In genomic region chr1:82329237-82329953, GRCm38 (mm10) we compare ENCODE assay signal across 19 mouse cellular contexts. TPM values are rescaled to one million over a fixed set of nuclear protein-coding genes. Genes with fewer than 3 reads are reported as not detected.
DNase-seq lines count a peak whose midpoint lies in the region; ATAC-seq and TF ChIP-seq lines count a peak whose summit lies in the region.
"Had no signal": no experiment of that assay in that cellular context is flagged by ENCODE, and none has a peak within 500 bp of the region (broad histone marks: within the 10 kb centered on the region; RNA-seq: fewer than 3 reads in every experiment).

No protein-coding gene starts in this region.

- no peaks in the 10 kb centered on the region for H3K9me3 ChIP-seq in forebrain, embryonic 16.5 days (ENCODE audit: control insufficient read depth, low read length)
- H3K9me3 ChIP-seq: heart, embryonic 10.5 days; limb, embryonic 10.5 days had no signal

- no peaks in the 10 kb centered on the region for H3K36me3 ChIP-seq in forebrain, embryonic 16.5 days (ENCODE audit: control insufficient read depth, insufficient read depth)
- H3K36me3 ChIP-seq: heart, embryonic 10.5 days; limb, embryonic 10.5 days had no signal

- peak; percentile 5 for DNase-seq in left cerebral cortex, postnatal 4 days
- DNase-seq in left cerebral cortex, postnatal 25 days (ENCODE audit: low spot score in 2 of 2), result no peak
- DNase-seq in brain, embryonic 14.5 days (ENCODE audit: low read depth), result peak; percentile 76
- peak; percentile 23 for DNase-seq in retina, embryonic 14.5 days (ENCODE audit: low spot score)
- no peak for DNase-seq in kidney, adult 8-10 months
- no peak for DNase-seq in right cerebral cortex, postnatal 14 days
- DNase-seq: adrenal gland, postnatal 10 days; cerebellum, adult 9-11 months; heart, postnatal 10 days; kidney, adult 18-20 months; kidney, postnatal 10 days; liver, postnatal 0 days; lung, postnatal 14 days had no signal

- ATAC-seq in forebrain, embryonic 16.5 days, result peak; percentile 69; the same call in 1 of the 2 replicates
- ATAC-seq: activated CD4-positive, CD25-positive, alpha-beta regulatory T cell, adult 4 months; liver, postnatal 0 days had no signal

- H3K27ac ChIP-seq in forebrain, embryonic 16.5 days (ENCODE audit: low read length), result no peak overlapping the region
- H3K27ac ChIP-seq: heart, embryonic 10.5 days; limb, embryonic 10.5 days had no signal

- TF ChIP-seq CTCF in brain, embryonic 14.5 days (IDR thresholded peaks at IDR 0.05; ENCODE audit: borderline replicate concordance, extremely low read depth, insufficient read depth, insufficient read length), result no peak

- peaks cover 2% of the 10 kb centered on the region for H3K4me1 ChIP-seq in forebrain, embryonic 16.5 days (replicated peaks; ENCODE audit: control insufficient read depth, insufficient read depth, low read length)
- H3K4me1 ChIP-seq: heart, embryonic 10.5 days; megakaryocyte, embryonic 14.5 days had no signal

- H3K9ac ChIP-seq in forebrain, embryonic 16.5 days (replicated peaks; ENCODE audit: low read depth, low read length), result no peak overlapping the region
- H3K9ac ChIP-seq: liver, postnatal 0 days had no signal

- 4% methylated on average over 4 of the region's 4 CpGs for WGBS in forebrain, embryonic 16.5 days

- H3K4me3 ChIP-seq in forebrain, embryonic 16.5 days (replicated peaks; ENCODE audit: low read length), result no peak overlapping the region
- H3K4me3 ChIP-seq: heart, embryonic 10.5 days; limb, embryonic 10.5 days; megakaryocyte, embryonic 14.5 days; myocyte had no signal

- no peaks in the 10 kb centered on the region for H3K27me3 ChIP-seq in forebrain, embryonic 16.5 days (replicated peaks; ENCODE audit: control insufficient read depth, insufficient read depth, low read length)
- H3K27me3 ChIP-seq: megakaryocyte, embryonic 14.5 days had no signal

- intact Hi-C loops in left cerebral cortex, postnatal 4 days (cut with DNase I), result no loop called here
- intact Hi-C loops in left cerebral cortex, postnatal 25 days (cut with DNase I), result no loop called here

- TF ChIP-seq POLR2A in brain, embryonic 14.5 days (IDR thresholded peaks at IDR 0.05; ENCODE audit: borderline replicate concordance, extremely low read depth, insufficient read depth, insufficient read length, poor library complexity, severe bottlenecking), result no peak

- H3K4me2 ChIP-seq in forebrain, embryonic 16.5 days (ENCODE audit: low read length), result no peak overlapping the region

RNA-seq across cellular contexts. Expression of gene Rhbdd1, which starts 13.1 kb away (rescaled TPM):
- total RNA-seq in left cerebral cortex, postnatal 4 days (2021), result 1 to 10 TPM; 3.7 to 3.8 TPM
- total RNA-seq in left cerebral cortex, postnatal 25 days (2021), result 1 to 10 TPM; 6.3 to 7.1 TPM
- polyA plus RNA-seq in brain, embryonic 14.5 days (2012; rRNA removed), result 4.5 and 6.3 TPM in 2 replicates
- polyA plus RNA-seq in forebrain, embryonic 16.5 days (2015; fragmentation: Nextera tagmentation; extraction: Ambion mirVana), result 4.6 and 5.8 TPM in 2 replicates

RNA-seq across cellular contexts. Expression of gene Irs1, which starts 38.2 kb away (rescaled TPM):
- 10 to 100 TPM; 30.5 to 30.8 TPM for total RNA-seq in left cerebral cortex, postnatal 4 days (2021)
- total RNA-seq in left cerebral cortex, postnatal 25 days (2021), result 10 to 100 TPM; 17.3 to 17.4 TPM
- polyA plus RNA-seq in brain, embryonic 14.5 days (2012; rRNA removed), result 11.8 and 17.6 TPM in 2 replicates
- 9.2 and 11.0 TPM in 2 replicates for polyA plus RNA-seq in forebrain, embryonic 16.5 days (2015; fragmentation: Nextera tagmentation; extraction: Ambion mirVana)
- polyA plus RNA-seq: activated CD4-positive, CD25-positive, alpha-beta regulatory T cell, adult 4 months had no signal

Comparison
In these comparisons a context has a peak if more than half of its experiments do, and no peak if none do; other contexts are left out.
1. DNase-seq: peak in left cerebral cortex, postnatal 4 days (single experiment), brain, embryonic 14.5 days (single experiment) and retina, embryonic 14.5 days (single experiment); none in left cerebral cortex, postnatal 25 days (0 of 2), kidney, adult 8-10 months (0 of 2) and right cerebral cortex, postnatal 14 days (single experiment).